Mouse (Mus musculus) cortical plate, adult 2 months (tissue): ENCODE measurements around the gene Cpa5. TPM values are rescaled to one million over a fixed set of nuclear protein-coding genes. Genes with fewer than 3 reads are reported as not detected.

ENCODE experiments used
- H3K27ac ChIP-seq: fragments of 200-500 bp; 2 replicates; pipeline ENCODE4 v1.5.1; 2012; ENCODE audit warnings: low read length, control low read depth, inconsistent platforms; ENCODE audit not compliant: insufficient read depth
- H3K4me1 ChIP-seq: fragments of 200-500 bp; 2 replicates; pipeline ENCODE4 v1.6.1; 2011; ENCODE audit warnings: low read length; ENCODE audit not compliant: control insufficient read depth, insufficient read depth
- H3K4me3 ChIP-seq: fragments of 200-500 bp; 2 replicates; pipeline ENCODE4 v1.5.1; 2011; ENCODE audit warnings: mild to moderate bottlenecking, low read length, control low read depth; ENCODE audit not compliant: insufficient read depth
- CTCF ChIP-seq: fragments of 200-500 bp; IDR thresholded peaks from 2 replicates; pipeline ENCODE4 v1.5.1; 2011; ENCODE audit warnings: mild to moderate bottlenecking, control low read depth, low read length; ENCODE audit not compliant: insufficient read depth; ENCODE audit errors: extremely low read depth
- POLR2A ChIP-seq: fragments of 200-500 bp; IDR thresholded peaks from 2 replicates; pipeline ENCODE4 v1.6.1; 2011; ENCODE audit warnings: mild to moderate bottlenecking, low read length, control low read depth; ENCODE audit not compliant: insufficient read depth; ENCODE audit errors: extremely low read depth
- polyA plus RNA-seq: library from polyadenylated mRNA; depleted of rRNA; stranded (reverse); fragments of >200 nt; gene quantifications from 2 replicates; pipeline ENCODE4 v1.2.3, GENCODE M21; 2012

The Cpa5 gene
- polyA plus RNA-seq, 1 experiment: 0.08 TPM

- Histone ChIP-seq H3K4me1 (peaks cover 5% of the 10 kb centered on the region), H3K4me3 (no peak overlapping the region), H3K27ac (no peak overlapping the region)
- TF ChIP-seq POLR2A (no peak), CTCF (no peak)
Observed at GRCm38 (mm10) chr6:30653518-30653917, 42.7 kb downstream of the Cpa5 start.

DNA sequence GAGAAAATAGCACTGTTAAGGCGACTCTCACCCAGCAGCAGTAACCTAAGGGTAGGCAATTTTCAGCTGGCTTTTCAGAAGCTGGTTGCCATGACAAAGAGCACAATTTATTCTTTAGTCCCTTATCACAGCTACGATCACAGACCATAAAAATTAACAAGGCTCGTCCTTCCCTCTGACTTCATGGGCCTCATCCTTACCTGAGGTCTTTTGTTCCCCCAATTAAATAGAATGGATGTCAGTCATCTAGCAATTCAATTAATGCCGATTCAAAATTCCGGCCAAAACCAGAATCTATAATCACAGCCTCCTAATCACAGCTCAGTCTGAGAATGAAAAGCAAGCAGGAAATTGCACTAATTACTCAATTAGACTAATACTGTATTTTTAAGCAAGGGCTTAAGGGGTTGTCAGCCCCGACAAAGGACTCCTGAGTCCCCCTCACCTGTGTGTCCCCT, 43.6 kb downstream of the Cpa5 start:
- no peak overlapping the region for H3K27ac ChIP-seq
- no peak overlapping the region for H3K4me3 ChIP-seq
- no peak for TF ChIP-seq CTCF
- no peak for TF ChIP-seq POLR2A
- peaks cover 3% of the 10 kb centered on the region for H3K4me1 ChIP-seq

GRCm38 (mm10) chr6:30654932-30655331, 44.1 kb downstream of the Cpa5 start:
- Histone ChIP-seq H3K4me3 (no peak overlapping the region), H3K27ac (no peak overlapping the region), H3K4me1 (peaks cover 3% of the 10 kb centered on the region)
- TF ChIP-seq CTCF (no peak), POLR2A (no peak)

GRCm38 (mm10) chr6:30657279-30657678, 46.5 kb downstream of the Cpa5 start:
- Histone ChIP-seq H3K4me1 (peaks cover 3% of the 10 kb centered on the region), H3K27ac (no peak overlapping the region), H3K4me3 (no peak overlapping the region)
- TF ChIP-seq CTCF (no peak), POLR2A (no peak)

GRCm38 (mm10) chr6:30658619-30659018, 47.8 kb downstream of the Cpa5 start:
- Histone ChIP-seq H3K27ac (no peak overlapping the region), H3K4me3 (no peak overlapping the region), H3K4me1 (peaks cover 3% of the 10 kb centered on the region)
- no peak for TF ChIP-seq POLR2A
- no peak for TF ChIP-seq CTCF

DNA sequence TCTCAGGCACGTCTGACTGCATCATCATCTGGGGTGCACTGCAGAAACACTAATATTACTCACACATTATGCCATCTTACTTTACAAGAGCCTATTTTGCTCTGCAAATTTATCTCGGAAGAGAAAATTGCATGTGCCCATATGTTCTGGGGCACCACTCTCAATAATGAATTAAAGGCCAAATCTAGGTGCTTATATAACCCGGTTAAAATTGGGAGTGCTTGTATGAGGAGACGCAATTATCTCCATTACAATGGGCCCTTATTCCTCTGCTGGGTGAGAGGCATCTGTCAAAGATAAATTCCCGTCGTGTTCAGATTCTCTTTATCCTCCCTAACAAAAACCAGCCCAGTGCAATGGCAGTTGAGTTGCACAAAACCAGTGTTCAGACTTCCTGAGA, 54.0 kb downstream of the Cpa5 start:
- Histone ChIP-seq H3K4me1 (no peaks in the 10 kb centered on the region), H3K4me3 (no peak overlapping the region), H3K27ac (no peak overlapping the region)
- TF ChIP-seq POLR2A (no peak), CTCF (no peak)

DNA sequence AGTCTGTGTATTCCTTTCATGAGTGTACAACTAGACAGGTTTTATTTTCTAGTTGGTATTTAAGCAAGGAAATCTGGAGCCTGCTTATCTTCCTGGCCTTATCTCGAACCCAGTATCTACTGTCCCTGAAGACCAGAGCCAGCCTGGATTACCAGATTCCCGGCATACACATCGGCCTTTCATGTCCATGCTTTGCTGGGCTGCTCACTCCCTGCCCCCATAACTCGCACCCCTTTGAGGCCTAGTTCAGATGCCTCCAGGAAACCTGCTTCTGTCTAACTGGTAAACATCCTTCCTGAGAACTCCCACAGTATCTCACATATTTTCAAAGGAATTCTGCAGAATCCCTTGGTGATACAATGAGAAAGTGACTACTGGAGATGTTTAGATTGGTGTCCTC, 54.5 kb downstream of the Cpa5 start:
- TF ChIP-seq POLR2A (no peak), CTCF (no peak)
- Histone ChIP-seq H3K4me1 (no peaks in the 10 kb centered on the region), H3K4me3 (no peak overlapping the region), H3K27ac (no peak overlapping the region)

DNA sequence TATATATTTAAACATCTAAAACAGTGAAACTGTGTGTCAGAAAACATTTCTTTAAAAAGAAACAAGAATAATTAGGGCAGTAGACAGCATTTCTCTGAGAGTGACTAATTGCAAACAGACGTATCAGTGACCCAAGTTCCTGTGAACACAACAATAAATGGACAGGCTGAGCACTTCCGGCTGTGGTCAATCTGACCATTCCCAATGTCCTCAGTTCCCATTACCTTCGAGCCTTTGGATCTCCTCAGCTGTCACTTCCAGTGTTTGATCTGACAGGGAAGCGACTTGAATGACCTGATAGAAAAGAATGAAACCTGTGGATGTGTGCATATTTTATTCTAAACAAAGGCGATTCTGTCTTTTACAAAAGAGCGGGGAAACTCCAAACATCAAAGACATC, 55.2 kb downstream of the Cpa5 start:
- H3K4me1 ChIP-seq: no peaks in the 10 kb centered on the region

DNA sequence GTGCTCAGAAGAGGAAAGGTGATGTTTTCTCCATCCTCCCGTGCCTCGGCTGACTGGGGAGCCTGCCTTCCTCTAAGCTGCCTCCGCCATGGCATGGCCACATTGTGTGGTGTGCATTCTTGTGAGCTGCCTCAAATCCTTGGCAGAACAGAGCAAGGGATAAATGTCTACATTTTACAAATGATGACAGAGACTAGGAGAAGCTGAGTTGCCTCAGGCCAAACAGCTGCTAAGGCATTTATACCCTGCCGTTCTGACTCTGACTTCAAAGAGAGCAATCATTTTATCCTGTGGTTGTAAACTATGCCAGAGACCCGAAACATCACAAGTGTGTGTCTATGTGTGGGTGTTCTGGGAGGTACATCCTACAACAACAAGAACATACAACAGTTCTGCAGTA, 56.8 kb downstream of the Cpa5 start:
- H3K27ac ChIP-seq: no peak overlapping the region
- no peaks in the 10 kb centered on the region; the same call in 1 of the 2 replicates for H3K4me1 ChIP-seq
- TF ChIP-seq POLR2A: no peak
- TF ChIP-seq CTCF: no peak
- H3K4me3 ChIP-seq: no peak overlapping the region

More for the DNA sequence above, 55.2 kb downstream of the Cpa5 start:
- H3K27ac ChIP-seq: no peak overlapping the region
- no peak overlapping the region for H3K4me3 ChIP-seq
- TF ChIP-seq CTCF (no peak), POLR2A (no peak)

DNA sequence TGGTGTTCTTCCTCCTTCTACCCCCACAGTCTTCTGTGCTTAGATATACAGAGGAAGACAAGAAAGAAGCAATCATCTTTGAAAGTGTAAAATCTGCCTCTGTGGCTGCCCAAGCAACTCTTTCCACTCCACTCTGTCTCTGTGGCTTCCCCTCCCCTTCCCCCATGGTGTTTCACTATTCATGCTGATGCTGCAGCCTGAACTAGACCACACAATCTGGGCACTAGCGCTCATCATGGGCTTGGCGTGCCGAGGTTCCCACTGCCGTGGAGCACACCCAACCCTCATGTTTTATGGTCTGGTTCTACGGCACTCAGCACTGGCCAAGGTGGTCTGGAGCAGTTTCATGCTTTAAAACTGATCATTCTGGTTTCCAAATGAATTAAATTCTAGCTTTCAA, 60.9 kb downstream of the Cpa5 start:
- H3K27ac ChIP-seq: no peak overlapping the region
- no peak overlapping the region for H3K4me3 ChIP-seq
- TF ChIP-seq CTCF: no peak
- no peak for TF ChIP-seq POLR2A
- H3K4me1 ChIP-seq: peaks cover 7% of the 10 kb centered on the region

- TF ChIP-seq CTCF (no peak), POLR2A (no peak)
- Histone ChIP-seq H3K4me1 (peaks cover 7% of the 10 kb centered on the region), H3K27ac (no peak overlapping the region), H3K4me3 (no peak overlapping the region)
Observed at GRCm38 (mm10) chr6:30673764-30674561, 63.2 kb downstream of the Cpa5 start.
